ENCODE assay signal across 24 mouse cellular contexts in the genomic region with DNA sequence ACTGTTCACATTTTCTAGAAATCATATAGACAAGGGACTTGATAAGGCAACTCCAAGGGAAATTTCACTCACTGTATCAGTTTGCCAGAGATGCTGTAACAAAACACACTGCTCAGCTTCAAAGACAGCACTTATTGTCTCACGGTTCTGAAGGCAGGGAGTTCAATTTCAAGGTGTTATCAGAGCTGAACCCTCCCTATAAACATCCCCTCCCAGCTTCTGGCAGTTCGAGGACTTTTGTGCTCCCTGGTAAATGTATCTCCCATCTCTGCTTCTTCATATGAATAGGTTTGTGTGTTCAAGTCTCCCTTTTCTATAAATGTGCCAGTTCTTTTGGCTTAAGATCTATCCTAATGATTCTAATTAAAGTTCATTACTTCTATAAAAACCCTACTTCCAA.
DNase-seq lines count a peak whose midpoint lies in the region; ATAC-seq and TF ChIP-seq lines count a peak whose summit lies in the region.
"Had no signal": no experiment of that assay in that cellular context is flagged by ENCODE, and none has a peak within 500 bp of the region (broad histone marks: within the 10 kb centered on the region; RNA-seq: fewer than 3 reads in every experiment).

No protein-coding gene starts in this region.

- no peak for TF ChIP-seq EP300 in liver, embryonic 14.5 days (IDR thresholded peaks at IDR 0.05; ENCODE audit: low read depth)

- H3K4me3 ChIP-seq in heart, embryonic 11.5 days (ENCODE audit: low read depth, low read length), result no peak overlapping the region
- no peak overlapping the region for H3K4me3 ChIP-seq in heart, embryonic 13.5 days
- no peak overlapping the region for H3K4me3 ChIP-seq in liver, embryonic 14.5 days (ENCODE audit: insufficient read depth in 1 of 2, low read depth in 2 of 2, low read length in 2 of 2)
- H3K4me3 ChIP-seq in liver, embryonic 11.5 days (ENCODE audit: low read depth, low read length), result no peak overlapping the region
- H3K4me3 ChIP-seq: embryonic facial prominence, embryonic 13.5 days; embryonic facial prominence, embryonic 15.5 days; forebrain, embryonic 13.5 days; forebrain, embryonic 15.5 days had no signal

- H3K4me2 ChIP-seq in heart, embryonic 11.5 days, result no peak overlapping the region
- H3K4me2 ChIP-seq in heart, embryonic 13.5 days, result no peak overlapping the region
- H3K4me2 ChIP-seq in liver, embryonic 14.5 days (ENCODE audit: low read depth), result no peak overlapping the region
- H3K4me2 ChIP-seq in liver, embryonic 11.5 days, result no peak overlapping the region
- H3K4me2 ChIP-seq: embryonic facial prominence, embryonic 13.5 days; embryonic facial prominence, embryonic 15.5 days; forebrain, embryonic 13.5 days; forebrain, embryonic 15.5 days had no signal

- intact Hi-C loops in heart, postnatal 36 days (cut with DNase I), result loop anchor here (5.0 kb wide), 1 partner anchor 103 kb away; no protein-coding TSS in a partner anchor

- H3K9ac ChIP-seq in heart, embryonic 11.5 days (ENCODE audit: low read depth, low read length), result no peak overlapping the region
- H3K9ac ChIP-seq in heart, embryonic 13.5 days, result no peak overlapping the region
- no peak overlapping the region for H3K9ac ChIP-seq in liver, embryonic 14.5 days (replicated peaks)
- H3K9ac ChIP-seq in liver, embryonic 11.5 days (ENCODE audit: low read depth, low read length), result no peak overlapping the region
- H3K9ac ChIP-seq: embryonic facial prominence, embryonic 13.5 days; embryonic facial prominence, embryonic 15.5 days; forebrain, embryonic 13.5 days; forebrain, embryonic 15.5 days; forebrain, postnatal 0 days had no signal

- no peaks in the 10 kb centered on the region for H3K27me3 ChIP-seq in heart, embryonic 11.5 days (ENCODE audit: control insufficient read depth, insufficient read depth, low read length)
- H3K27me3 ChIP-seq in heart, embryonic 13.5 days (replicated peaks), result no peaks in the 10 kb centered on the region
- no peaks in the 10 kb centered on the region for H3K27me3 ChIP-seq in liver, embryonic 14.5 days (ENCODE audit: control insufficient read depth, insufficient read depth, low read length)
- no peaks in the 10 kb centered on the region for H3K27me3 ChIP-seq in liver, embryonic 11.5 days (replicated peaks; ENCODE audit: control insufficient read depth, insufficient read depth, low read length)
- H3K27me3 ChIP-seq: CH12.LX; embryonic facial prominence, embryonic 13.5 days; embryonic facial prominence, embryonic 15.5 days; forebrain, embryonic 13.5 days; forebrain, embryonic 15.5 days; Patski had no signal

- H3K9me3 ChIP-seq in heart, embryonic 11.5 days (replicated peaks; ENCODE audit: control insufficient read depth, low read length), result no peaks in the 10 kb centered on the region
- no peaks in the 10 kb centered on the region for H3K9me3 ChIP-seq in heart, embryonic 13.5 days
- no peaks in the 10 kb centered on the region for H3K9me3 ChIP-seq in liver, embryonic 14.5 days (ENCODE audit: control insufficient read depth, low read length)
- no peaks in the 10 kb centered on the region for H3K9me3 ChIP-seq in liver, embryonic 11.5 days (ENCODE audit: control insufficient read depth, low read length)
- H3K9me3 ChIP-seq: embryonic facial prominence, embryonic 13.5 days; embryonic facial prominence, embryonic 15.5 days; forebrain, embryonic 13.5 days; forebrain, embryonic 15.5 days; G1E had no signal

- no peak for ATAC-seq in heart, embryonic 11.5 days (replicated peaks; ENCODE audit: insufficient number of reproducible peaks, low FRiP score, low TSS enrichment)
- no peak for ATAC-seq in heart, embryonic 13.5 days (ENCODE audit: extremely low read depth, insufficient number of reproducible peaks, low FRiP score, low TSS enrichment)
- ATAC-seq in liver, embryonic 14.5 days (ENCODE audit: insufficient read depth), result peak; percentile 57; the same call in 1 of the 2 replicates
- no peak for ATAC-seq in liver, embryonic 11.5 days (replicated peaks; ENCODE audit: low FRiP score)
- ATAC-seq: activated CD4-positive, CD25-positive, alpha-beta regulatory T cell, adult 4 months; CD4-positive, CD25-positive, alpha-beta regulatory T cell, adult 4 months; forebrain, embryonic 13.5 days; forebrain, embryonic 15.5 days; forebrain, postnatal 0 days; Patski had no signal

- peaks cover 16% of the 10 kb centered on the region for H3K4me1 ChIP-seq in heart, embryonic 11.5 days (ENCODE audit: control insufficient read depth, insufficient read depth, low read length)
- H3K4me1 ChIP-seq in heart, embryonic 13.5 days, result peaks cover 42% of the 10 kb centered on the region
- peaks cover 0 to 8% of the 10 kb centered on the region in 2 experiments; a peak in 2 of 4 replicates for H3K4me1 ChIP-seq in liver, embryonic 14.5 days (replicated peaks; ENCODE audit: control insufficient read depth in 2 of 2, insufficient read depth in 2 of 2, low read length in 1 of 2)
- H3K4me1 ChIP-seq in liver, embryonic 11.5 days (replicated peaks; ENCODE audit: control insufficient read depth, insufficient read depth, low read length), result no peaks in the 10 kb centered on the region; the same call in 1 of the 2 replicates
- H3K4me1 ChIP-seq: embryonic facial prominence, embryonic 13.5 days; embryonic facial prominence, embryonic 15.5 days; forebrain, embryonic 15.5 days had no signal

- peak; percentile 73 for DNase-seq in heart, adult 11 months
- no peak for DNase-seq in heart, postnatal 36 days
- no peak for DNase-seq in liver, embryonic 14.5 days (ENCODE audit: low read depth in 3 of 3, low spot score in 3 of 3)
- no peak for DNase-seq in liver, embryonic 11.5 days (ENCODE audit: low spot score)
- DNase-seq in c-Kit-positive CD71-positive TER-119-positive erythroid progenitor cells, embryonic 14.5 days (ENCODE audit: low spot score), result peak; percentile 22
- DNase-seq in embryo, embryonic 11 days, result no peak
- DNase-seq: B cell, adult 2 months; cerebellum, adult 11 months; cerebellum, adult 18-20 months; cerebellum, adult 9-10 months; cerebellum, postnatal 10 days; cerebellum, postnatal 25 days; forebrain, postnatal 0 days had no signal

- no peak for TF ChIP-seq CTCF in liver, embryonic 14.5 days (IDR thresholded peaks at IDR 0.05; ENCODE audit: low read depth)

- WGBS in heart, embryonic 11.5 days (ENCODE audit: insufficient replicate concordance), result 46% methylated on average over 2 of the region's 2 CpGs
- WGBS in heart, embryonic 13.5 days, result 41% methylated on average over 2 of the region's 2 CpGs
- 28% methylated on average over 2 of the region's 2 CpGs for WGBS in liver, embryonic 14.5 days (ENCODE audit: insufficient replicate concordance)
- WGBS in liver, embryonic 11.5 days, result 46% methylated on average over 2 of the region's 2 CpGs

- no peaks in the 10 kb centered on the region for H3K36me3 ChIP-seq in heart, embryonic 11.5 days (ENCODE audit: control insufficient read depth, insufficient read depth, low read length)
- no peaks in the 10 kb centered on the region for H3K36me3 ChIP-seq in heart, embryonic 13.5 days
- H3K36me3 ChIP-seq in liver, embryonic 14.5 days (replicated peaks; ENCODE audit: control insufficient read depth, insufficient read depth, low read depth), result no peaks in the 10 kb centered on the region
- no peaks in the 10 kb centered on the region for H3K36me3 ChIP-seq in liver, embryonic 11.5 days (ENCODE audit: control insufficient read depth, insufficient read depth, low read length)
- H3K36me3 ChIP-seq: embryonic facial prominence, embryonic 13.5 days; embryonic facial prominence, embryonic 15.5 days; forebrain, embryonic 15.5 days; G1E had no signal

- H3K27ac ChIP-seq in heart, embryonic 11.5 days (ENCODE audit: low read depth, low read length), result no peak overlapping the region
- 0 out of 2 replicates have a peak overlapping the region, but pooled peaks have one; percentile 0 for H3K27ac ChIP-seq in heart, embryonic 13.5 days (replicated peaks)
- H3K27ac ChIP-seq in liver, embryonic 14.5 days, result no peak overlapping the region
- no peak overlapping the region for H3K27ac ChIP-seq in liver, embryonic 11.5 days (ENCODE audit: low read depth, low read length)
- H3K27ac ChIP-seq: embryonic facial prominence, embryonic 13.5 days; embryonic facial prominence, embryonic 15.5 days; forebrain, embryonic 13.5 days; forebrain, embryonic 15.5 days had no signal

Comparison
In these comparisons a context has a peak if more than half of its experiments do, and no peak if none do; other contexts are left out.
1. DNase-seq: peak in heart, adult 11 months (single experiment) and c-Kit-positive CD71-positive TER-119-positive erythroid progenitor cells, embryonic 14.5 days (single experiment); none in heart, postnatal 36 days (0 of 2), liver, embryonic 14.5 days (0 of 3), liver, embryonic 11.5 days (single experiment) and embryo, embryonic 11 days (single experiment).